Mouse (Mus musculus): ENCODE measurements around the gene Col4a2.

- TF ChIP-seq CTCF (IDR thresholded peaks at IDR 0.05) (no peak), EP300 (IDR thresholded peaks at IDR 0.05) (no peak)
These were observed 61.2 kb downstream of the Col4a2 start for GRCm38 (mm10) chr8:11373643-11374325.
